ENCODE assay signal across 29 mouse cellular contexts in the genomic region with DNA sequence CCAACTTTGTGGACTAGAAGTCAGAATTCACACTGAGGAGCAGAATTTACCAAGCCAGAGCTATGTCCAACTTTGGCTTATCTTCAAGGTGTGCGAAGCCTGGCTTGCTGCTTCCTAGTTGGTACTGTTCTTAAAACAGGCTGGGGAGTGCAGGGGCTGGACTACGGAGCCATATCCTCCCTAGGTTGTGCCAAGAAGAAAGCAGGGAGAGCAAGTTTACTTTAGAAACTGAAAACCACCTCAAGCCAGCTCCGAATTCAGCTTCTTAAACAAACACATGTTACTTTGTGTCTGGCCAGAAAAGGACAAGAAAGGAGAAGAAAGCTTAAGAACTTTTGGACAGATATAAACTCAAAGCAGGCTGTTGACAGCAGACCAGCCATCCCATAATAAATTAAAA. TPM values are rescaled to one million over a fixed set of nuclear protein-coding genes. Genes with fewer than 3 reads are reported as not detected.
DNase-seq lines count a peak whose midpoint lies in the region; ATAC-seq lines count a peak whose summit lies in the region.
"Had no signal": no experiment of that assay in that cellular context is flagged by ENCODE, and none has a peak within 500 bp of the region (broad histone marks: within the 10 kb centered on the region; RNA-seq: fewer than 3 reads in every experiment).

No protein-coding gene starts in this region.

- no peaks in the 10 kb centered on the region for H3K36me3 ChIP-seq in embryonic facial prominence, embryonic 14.5 days (ENCODE audit: control insufficient read depth, insufficient read depth, low read length)
- no peaks in the 10 kb centered on the region for H3K36me3 ChIP-seq in embryonic facial prominence, embryonic 10.5 days (replicated peaks)
- no peaks in the 10 kb centered on the region for H3K36me3 ChIP-seq in kidney, embryonic 15.5 days
- no peaks in the 10 kb centered on the region for H3K36me3 ChIP-seq in lung, embryonic 16.5 days (ENCODE audit: control insufficient read depth, insufficient read depth, low read length)
- no peaks in the 10 kb centered on the region for H3K36me3 ChIP-seq in neural tube, embryonic 15.5 days
- H3K36me3 ChIP-seq: embryonic facial prominence, embryonic 12.5 days; forebrain, embryonic 10.5 days; heart, embryonic 13.5 days; hindbrain, embryonic 10.5 days; hindbrain, embryonic 15.5 days; midbrain, embryonic 15.5 days had no signal

- peak; percentile 40 for DNase-seq in embryonic facial prominence, embryonic 14.5 days (ENCODE audit: low spot score)
- DNase-seq in embryonic facial prominence, embryonic 10.5 days (ENCODE audit: low spot score) = no peak
- no peak for DNase-seq in kidney, postnatal 14 days
- DNase-seq in lung, postnatal 10 days = no peak
- no peak for DNase-seq in yolk sac, embryonic 10.5 days (ENCODE audit: low spot score)
- DNase-seq: adrenal gland, postnatal 10 days; cerebellum, adult 8-10 months; cerebellum, postnatal 36 days; forebrain, postnatal 0 days; heart, adult 2 months; heart, postnatal 10 days; kidney, adult 18-20 months; layer of hippocampus, adult 9-11 months; liver; right cerebral cortex, postnatal 25 days; thymus, postnatal 25 days had no signal

- no peak overlapping the region for H3K4me3 ChIP-seq in embryonic facial prominence, embryonic 14.5 days (ENCODE audit: low read depth, low read length)
- no peak overlapping the region for H3K4me3 ChIP-seq in embryonic facial prominence, embryonic 10.5 days
- no peak overlapping the region for H3K4me3 ChIP-seq in kidney, embryonic 15.5 days (replicated peaks)
- H3K4me3 ChIP-seq in lung, embryonic 16.5 days (ENCODE audit: low read length) = no peak overlapping the region
- no peak overlapping the region for H3K4me3 ChIP-seq in neural tube, embryonic 15.5 days (replicated peaks)
- H3K4me3 ChIP-seq: embryonic facial prominence, embryonic 12.5 days; forebrain, embryonic 10.5 days; heart, adult 2 months; heart, embryonic 13.5 days; hindbrain, embryonic 10.5 days; hindbrain, embryonic 15.5 days; midbrain, embryonic 15.5 days had no signal

- H3K27ac ChIP-seq in embryonic facial prominence, embryonic 14.5 days (replicated peaks; ENCODE audit: low read depth, low read length) = no peak overlapping the region
- no peak overlapping the region for H3K27ac ChIP-seq in embryonic facial prominence, embryonic 10.5 days (replicated peaks)
- peak overlapping the region; percentile 7; the same call in 1 of the 2 replicates for H3K27ac ChIP-seq in kidney, embryonic 15.5 days
- no peak overlapping the region; the same call in 1 of the 2 replicates for H3K27ac ChIP-seq in lung, embryonic 16.5 days (ENCODE audit: low read length)
- no peak overlapping the region for H3K27ac ChIP-seq in neural tube, embryonic 15.5 days (replicated peaks)
- H3K27ac ChIP-seq: embryonic facial prominence, embryonic 12.5 days; forebrain, embryonic 10.5 days; heart, adult 2 months; heart, embryonic 13.5 days; hindbrain, embryonic 10.5 days; hindbrain, embryonic 15.5 days; liver, embryonic 14.5 days; midbrain, embryonic 15.5 days had no signal

- no peaks in the 10 kb centered on the region for H3K27me3 ChIP-seq in embryonic facial prominence, embryonic 14.5 days (replicated peaks; ENCODE audit: control insufficient read depth, insufficient read depth, low read length)
- H3K27me3 ChIP-seq in embryonic facial prominence, embryonic 10.5 days (replicated peaks; ENCODE audit: low read depth, poor library complexity, severe bottlenecking) = no peaks in the 10 kb centered on the region
- H3K27me3 ChIP-seq in kidney, embryonic 15.5 days = no peaks in the 10 kb centered on the region
- no peaks in the 10 kb centered on the region for H3K27me3 ChIP-seq in lung, embryonic 16.5 days (ENCODE audit: control insufficient read depth, insufficient read depth, low read depth, low read length)
- no peaks in the 10 kb centered on the region for H3K27me3 ChIP-seq in neural tube, embryonic 15.5 days (replicated peaks)
- H3K27me3 ChIP-seq: CH12.LX; embryonic facial prominence, embryonic 12.5 days; heart, embryonic 13.5 days; hindbrain, embryonic 15.5 days; midbrain, embryonic 15.5 days had no signal

- WGBS in embryonic facial prominence, embryonic 14.5 days = 60% methylated on average over 3 of the region's 3 CpGs
- 80% methylated on average over 3 of the region's 3 CpGs for WGBS in embryonic facial prominence, embryonic 10.5 days
- WGBS in kidney, embryonic 15.5 days = 30% methylated on average over 3 of the region's 3 CpGs
- WGBS in lung, embryonic 16.5 days = 27% methylated on average over 3 of the region's 3 CpGs
- WGBS in neural tube, embryonic 15.5 days = 83% methylated on average over 3 of the region's 3 CpGs

- no peaks in the 10 kb centered on the region for H3K4me1 ChIP-seq in embryonic facial prominence, embryonic 14.5 days (ENCODE audit: control insufficient read depth, insufficient read depth, low read length)
- peaks cover 10% of the 10 kb centered on the region; the same call in 1 of the 2 replicates for H3K4me1 ChIP-seq in embryonic facial prominence, embryonic 10.5 days
- H3K4me1 ChIP-seq in kidney, embryonic 15.5 days = peaks cover 5% of the 10 kb centered on the region; the same call in 1 of the 2 replicates
- no peaks in the 10 kb centered on the region for H3K4me1 ChIP-seq in lung, embryonic 16.5 days (replicated peaks; ENCODE audit: control insufficient read depth, insufficient read depth, low read length)
- H3K4me1 ChIP-seq in neural tube, embryonic 15.5 days = no peaks in the 10 kb centered on the region
- H3K4me1 ChIP-seq: embryonic facial prominence, embryonic 12.5 days; forebrain, embryonic 10.5 days; heart, embryonic 13.5 days; hindbrain, embryonic 10.5 days; midbrain, embryonic 15.5 days had no signal

- no peak overlapping the region for H3K9ac ChIP-seq in embryonic facial prominence, embryonic 14.5 days (ENCODE audit: low read depth, low read length)
- H3K9ac ChIP-seq in kidney, embryonic 15.5 days = no peak overlapping the region
- H3K9ac ChIP-seq in lung, embryonic 16.5 days (ENCODE audit: low read length) = no peak overlapping the region
- no peak overlapping the region for H3K9ac ChIP-seq in neural tube, embryonic 15.5 days (replicated peaks)
- H3K9ac ChIP-seq: embryonic facial prominence, embryonic 12.5 days; forebrain, postnatal 0 days; heart, embryonic 13.5 days; hindbrain, embryonic 15.5 days; liver, embryonic 14.5 days; midbrain, embryonic 15.5 days had no signal

- no peak for ATAC-seq in embryonic facial prominence, embryonic 14.5 days (ENCODE audit: low read depth)
- peak; percentile 68 for ATAC-seq in kidney, embryonic 15.5 days (replicated peaks; ENCODE audit: low FRiP score)
- ATAC-seq in lung, embryonic 16.5 days (ENCODE audit: low read depth) = peak; percentile 26; the same call in 1 of the 2 replicates
- no peak for ATAC-seq in neural tube, embryonic 15.5 days (ENCODE audit: low FRiP score)
- ATAC-seq: forebrain, postnatal 0 days; inflammation-experienced regulatory T-cells, adult 6 months; lung, postnatal 0 days; midbrain, embryonic 15.5 days had no signal

- no peak overlapping the region for H3K4me2 ChIP-seq in embryonic facial prominence, embryonic 14.5 days (ENCODE audit: low read depth, low read length)
- no peak overlapping the region for H3K4me2 ChIP-seq in kidney, embryonic 15.5 days
- H3K4me2 ChIP-seq in lung, embryonic 16.5 days (ENCODE audit: low read depth, low read length) = no peak overlapping the region
- no peak overlapping the region for H3K4me2 ChIP-seq in neural tube, embryonic 15.5 days
- H3K4me2 ChIP-seq: embryonic facial prominence, embryonic 12.5 days; heart, embryonic 13.5 days; hindbrain, embryonic 15.5 days; midbrain, embryonic 15.5 days had no signal

- no peaks in the 10 kb centered on the region for H3K9me3 ChIP-seq in embryonic facial prominence, embryonic 14.5 days (ENCODE audit: control insufficient read depth, low read length)
- H3K9me3 ChIP-seq in embryonic facial prominence, embryonic 10.5 days = no peaks in the 10 kb centered on the region
- H3K9me3 ChIP-seq in kidney, embryonic 15.5 days (replicated peaks) = no peaks in the 10 kb centered on the region
- no peaks in the 10 kb centered on the region for H3K9me3 ChIP-seq in lung, embryonic 16.5 days (ENCODE audit: control insufficient read depth, low read length)
- no peaks in the 10 kb centered on the region for H3K9me3 ChIP-seq in neural tube, embryonic 15.5 days (replicated peaks)
- H3K9me3 ChIP-seq: embryonic facial prominence, embryonic 12.5 days; forebrain, embryonic 10.5 days; heart, embryonic 13.5 days; hindbrain, embryonic 10.5 days; hindbrain, embryonic 15.5 days; midbrain, embryonic 15.5 days had no signal

RNA-seq across cellular contexts. Expression of a gene that starts 37.9 kb away (rescaled TPM):
- 2.0 and 2.4 TPM in 2 replicates for polyA plus RNA-seq in embryonic facial prominence, embryonic 14.5 days (2014; fragmentation: Nextera tagmentation; extraction: Ambion mirVana)
- polyA plus RNA-seq in embryonic facial prominence, embryonic 10.5 days (2016; fragmentation: Nextera tagmentation; extraction: Ambion mirVana) = 0.69 and 1.5 TPM in 2 replicates
- polyA plus RNA-seq in kidney, embryonic 15.5 days (2015; fragmentation: Nextera tagmentation; extraction: Ambion mirVana) = 2.5 and 3.4 TPM in 2 replicates
- polyA plus RNA-seq in lung, embryonic 16.5 days (2015; fragmentation: Nextera tagmentation; extraction: Ambion mirVana) = 1.6 and 2.7 TPM in 2 replicates
- 8.2 and 8.5 TPM in 2 replicates for polyA plus RNA-seq in neural tube, embryonic 15.5 days (2015; fragmentation: Nextera tagmentation; extraction: Ambion mirVana)

Comparison
In these comparisons a context has a peak if more than half of its experiments do, and no peak if none do; other contexts are left out.
1. ATAC-seq: peak in kidney, embryonic 15.5 days (single experiment) and lung, embryonic 16.5 days (single experiment); none in embryonic facial prominence, embryonic 14.5 days (single experiment) and neural tube, embryonic 15.5 days (single experiment).